Mouse (Mus musculus): ENCODE results near the gene Trappc12.

- TF ChIP-seq POLR2AphosphoS2 (IDR thresholded peaks at IDR 0.05; ENCODE audit: insufficient read length, low read depth): no peak
- no peak for TF ChIP-seq POLR2A (IDR thresholded peaks at IDR 0.05; ENCODE audit: insufficient read length, low read depth)
- TF ChIP-seq USF1 (IDR thresholded peaks at IDR 0.05; ENCODE audit: low read depth): no peak
- no peak for TF ChIP-seq REST (IDR thresholded peaks at IDR 0.05; ENCODE audit: insufficient read depth, insufficient read length)
- TF ChIP-seq MYOD1 (IDR thresholded peaks at IDR 0.05; ENCODE audit: control insufficient read depth in 1 of 3, insufficient read length in 2 of 3, low read depth in 2 of 3): no peak
Observed at GRCm38 (mm10) chr12:28693738-28694137, 56.5 kb downstream of the Trappc12 start.
